Mouse (Mus musculus): ENCODE data around the gene Olfr320.
"Not testable (repeated sequence)": the region's sequence is repeated elsewhere in the genome, so short reads cannot be mapped to it uniquely, and the experiment has no call there.

DNA sequence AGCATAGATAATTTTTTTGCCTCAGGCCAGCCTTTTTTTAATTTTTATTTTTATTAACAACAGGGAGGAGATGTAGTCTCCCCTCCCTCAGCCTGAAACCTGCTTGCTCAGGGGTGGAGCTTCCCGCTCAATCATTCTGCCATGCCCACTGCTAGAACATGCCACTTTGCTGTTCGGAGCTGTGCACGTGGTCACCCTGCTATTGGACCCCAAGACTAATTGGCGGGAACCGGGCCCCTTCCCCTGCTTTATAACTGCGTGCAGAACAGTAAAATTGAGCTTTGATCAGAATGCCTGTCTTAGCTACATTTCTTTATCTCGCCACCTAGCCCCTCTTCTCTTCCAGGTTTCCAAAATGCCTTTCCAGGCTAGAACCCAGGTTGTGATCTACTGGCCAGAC is 36.8 kb downstream of the Olfr320 start:
- not testable (repeated sequence) for TF ChIP-seq CTCF (IDR thresholded peaks at IDR 0.05; ENCODE audit: low read depth, low read length); TAL1 (conservative IDR thresholded peaks at IDR 0.05; ENCODE audit: low read depth, low read length)
